Mouse (Mus musculus): ENCODE results near the gene Cnnm1.

Cnnm1 gene

GRCm38 (mm10) chr19:43535372-43535771 is 95.1 kb downstream of the Cnnm1 start:
- DNase-seq (ENCODE audit: low read depth, low spot score) = no peak

DNA sequence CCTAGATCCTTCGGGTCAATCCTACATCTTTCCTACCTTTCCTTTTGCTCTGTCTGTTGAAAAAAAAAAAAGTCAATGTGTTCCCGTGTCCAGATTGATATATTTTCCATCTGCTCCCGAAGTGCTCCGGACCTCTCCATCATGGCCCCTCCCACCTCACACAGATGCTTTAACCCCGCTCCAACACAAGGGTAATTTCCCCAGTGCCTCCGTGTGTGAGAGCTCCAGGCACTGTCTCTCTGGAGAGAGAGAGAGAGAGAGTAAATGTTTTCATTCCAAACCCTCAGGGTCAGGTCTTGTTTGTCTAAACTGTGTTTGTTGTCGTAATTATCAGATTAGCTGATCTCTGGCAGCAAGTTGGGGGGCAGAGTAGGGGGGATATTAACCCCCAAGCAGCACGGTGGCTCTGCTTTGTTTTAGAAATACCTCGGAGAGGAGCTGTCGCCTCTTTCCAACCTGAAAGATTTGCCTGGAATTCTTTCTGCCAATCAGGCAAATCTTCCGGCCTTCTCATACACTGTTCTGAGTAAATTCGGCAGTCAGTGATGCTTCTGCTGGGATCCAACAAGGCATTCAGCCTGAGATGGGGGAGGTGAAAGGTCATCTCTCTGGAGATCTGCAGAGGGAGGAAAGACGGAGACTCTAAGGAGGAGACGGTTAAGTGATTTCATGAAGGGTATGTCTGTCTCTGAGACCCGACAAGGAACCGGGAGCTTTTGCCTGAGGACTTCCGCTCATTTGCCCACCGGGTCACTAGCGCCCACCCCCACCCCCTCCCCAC is 106.3 kb downstream of the Cnnm1 start:
- DNase-seq (ENCODE audit: low read depth, low spot score) = no peak

Data from WW6 (cell line).